Mouse (Mus musculus) gastrocnemius, postnatal 4 days (tissue): ENCODE results near the gene Fancg. TPM values are rescaled to one million over a fixed set of nuclear protein-coding genes. Genes with fewer than 3 reads are reported as not detected.

ENCODE experiments used
- DNase-seq, 2 experiments: peaks; one replicate each; pipeline ENCODE4 v3.0.0; 2021 to 2022; ENCODE audit warnings: low spot score in 2 of 2, mixed read lengths in 2 of 2
- total RNA-seq, 2 experiments: library from RNA; stranded (reverse); gene quantifications; 2 replicates each; pipeline ENCODE4 v1.2.3; 2021

The Fancg gene
- total RNA-seq, 2 experiments from 2014 or later = 5.5 to 8.7 TPM

DNA sequence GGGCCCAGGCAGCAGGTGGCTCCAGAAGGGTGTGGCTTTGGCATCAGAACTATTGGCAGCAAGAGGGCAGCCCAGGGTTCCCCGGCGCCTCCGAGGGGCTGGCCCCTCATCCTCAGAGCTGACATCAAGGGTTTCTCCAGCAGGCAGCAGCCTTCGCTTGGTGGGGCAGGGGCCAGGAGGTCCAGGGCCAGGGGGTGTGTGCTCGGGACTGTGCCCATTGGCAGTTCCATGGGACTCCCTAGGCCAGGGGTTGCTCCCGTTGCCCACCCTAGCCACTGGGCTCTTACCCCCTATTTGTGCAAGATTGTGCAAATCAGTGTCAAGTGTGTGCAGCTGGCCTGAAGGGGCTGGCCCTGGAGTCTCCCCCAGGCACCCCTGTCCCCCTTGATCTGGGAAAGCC is 25.5 kb upstream of the Fancg start:
- no peak for DNase-seq

GRCm38 (mm10) chr4:43033481-43033880 is 23.2 kb upstream of the Fancg start:
- no peak for DNase-seq

- no peak for DNase-seq
Measured at GRCm38 (mm10) chr4:43032501-43032900, 22.2 kb upstream of the Fancg start.

- peak; percentile 77 to 91 for DNase-seq
Measured at GRCm38 (mm10) chr4:43031237-43031995, 21.1 kb upstream of the Fancg start, which contains the start of gene Stoml2. Gene Stoml2 (minus strand): TSS chr4:43031710.

- DNase-seq = no peak
Measured at GRCm38 (mm10) chr4:43030780-43031230, 20.5 kb upstream of the Fancg start.

- DNase-seq = no peak
Measured at GRCm38 (mm10) chr4:43030352-43030751, 20.0 kb upstream of the Fancg start.

DNA sequence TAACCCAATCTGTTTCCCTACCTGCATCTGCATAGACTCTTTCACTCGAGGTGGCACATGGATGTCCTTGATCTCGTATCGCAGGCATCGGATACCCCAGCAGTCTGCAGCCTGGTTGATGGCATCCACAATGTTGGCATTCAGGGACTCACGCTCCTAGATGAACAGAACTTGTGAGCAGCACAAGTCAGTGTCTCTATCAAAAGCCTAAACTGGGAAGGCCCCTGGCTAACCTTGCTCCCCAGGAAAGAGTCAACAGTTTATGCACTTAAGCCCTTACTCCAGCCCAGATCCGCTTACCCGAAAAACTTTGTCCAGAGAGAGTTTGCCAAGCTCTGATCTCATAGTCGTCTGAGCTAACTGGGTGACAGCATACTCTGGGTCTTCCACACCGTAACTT is 19.4 kb upstream of the Fancg start:
- DNase-seq = no peak

DNA sequence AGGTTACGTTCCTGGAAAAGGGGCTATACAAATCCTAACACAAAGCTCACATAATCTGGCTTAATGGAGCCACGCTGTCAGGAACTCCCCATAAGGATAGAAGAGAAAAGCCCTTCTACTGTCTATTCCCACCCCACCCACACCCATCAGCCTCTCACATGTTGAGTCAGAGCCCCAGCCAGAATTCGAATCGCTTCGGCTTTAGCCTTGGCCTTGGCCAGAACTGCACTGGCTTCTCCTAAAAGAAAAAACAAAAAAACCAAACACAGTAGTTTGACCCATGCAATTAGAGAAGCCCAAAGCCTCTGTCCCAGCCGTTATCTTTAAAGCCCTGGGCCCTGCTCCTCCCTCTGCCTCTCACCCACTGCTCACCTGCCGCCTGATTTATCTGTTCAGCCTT is 18.8 kb upstream of the Fancg start:
- no peak for DNase-seq

DNA sequence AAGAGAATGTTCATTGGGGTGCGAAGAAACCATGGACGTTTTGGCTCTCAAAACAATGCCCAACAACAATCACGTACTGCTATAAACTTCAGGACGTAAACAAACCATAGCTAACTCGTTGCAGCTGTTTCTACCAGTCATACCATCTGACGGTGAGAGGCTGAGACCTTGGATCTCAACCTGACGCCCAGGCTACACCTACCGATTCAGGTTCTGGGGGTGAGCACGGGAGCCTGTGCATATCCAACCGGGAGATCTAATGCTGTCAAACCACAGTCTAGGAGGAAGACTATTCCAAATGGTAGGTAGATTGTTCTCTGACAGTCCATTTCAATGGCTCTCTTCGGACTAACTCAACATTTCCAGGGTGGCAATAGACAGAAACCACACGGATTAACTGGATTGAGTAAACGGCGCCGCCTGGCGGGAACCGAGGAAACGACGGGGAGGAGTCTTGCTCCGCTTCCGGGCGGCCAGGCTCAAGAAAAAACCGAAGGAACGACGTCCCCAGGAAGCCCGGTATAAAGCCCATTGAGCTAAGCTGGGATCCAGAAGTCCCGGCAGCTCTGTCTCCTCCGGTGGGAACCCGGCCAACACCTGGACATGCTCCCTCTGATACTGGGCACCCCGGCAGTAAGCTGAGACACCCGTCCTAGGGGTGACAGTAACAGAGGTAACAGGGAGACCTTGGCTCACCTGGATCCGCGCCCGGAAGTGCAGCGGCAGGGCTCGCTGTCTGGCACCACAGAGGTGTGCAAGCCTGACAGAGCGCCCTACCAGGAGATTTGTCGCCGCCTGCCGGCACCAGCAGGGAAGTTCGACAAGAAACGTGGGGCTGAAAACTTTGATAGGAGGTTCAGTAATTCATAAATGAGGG is 15.0 kb upstream of the Fancg start, which contains the start of gene Pigo:
TSS of gene Pigo (minus strand) at position 736 of the 877 bp plus-strand sequence.
- peak; percentile 86 to 94 for DNase-seq

DNA sequence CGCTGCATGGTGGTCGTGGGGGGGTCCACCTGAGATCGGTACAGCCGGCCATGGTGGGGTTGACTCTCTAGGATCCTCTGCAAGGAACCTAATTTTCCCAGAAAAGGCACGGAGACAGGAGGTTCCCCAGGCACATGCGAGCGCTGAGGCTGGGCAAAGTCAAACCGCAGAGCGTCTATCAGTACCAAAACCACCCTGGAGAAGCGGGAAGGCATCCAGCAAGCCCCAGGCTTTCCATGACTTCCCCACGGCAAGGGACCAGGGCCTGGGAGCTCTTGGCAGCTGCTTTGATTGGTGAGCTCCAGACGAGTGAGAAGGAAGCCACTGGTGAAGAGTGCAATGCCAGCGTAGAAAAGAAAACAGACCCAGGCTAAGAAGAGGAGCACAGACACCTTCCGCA is 14.4 kb upstream of the Fancg start:
- DNase-seq = no peak

- no peak for DNase-seq
Measured at GRCm38 (mm10) chr4:43021341-43021740, 11.0 kb upstream of the Fancg start.

DNA sequence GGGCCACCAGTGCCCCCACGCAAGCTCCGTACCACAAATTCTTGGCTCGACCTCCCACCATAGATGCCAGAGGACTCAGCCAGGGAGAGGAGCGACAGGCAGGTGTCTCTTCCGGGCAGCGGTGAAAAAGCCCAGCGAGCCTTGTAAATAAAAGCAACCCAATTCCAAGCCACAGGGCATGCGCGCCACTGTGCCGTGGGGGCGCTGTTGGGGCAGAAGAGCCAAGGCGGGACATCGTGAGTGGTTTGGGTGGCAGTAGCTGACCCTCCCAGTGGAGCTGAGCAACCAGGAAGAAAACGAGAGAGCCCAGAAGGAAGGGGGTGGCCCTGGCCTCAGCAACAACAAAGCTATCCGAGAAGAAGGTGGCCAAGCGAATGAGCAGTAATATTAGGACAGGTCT is 10.6 kb upstream of the Fancg start:
- no peak for DNase-seq

DNA sequence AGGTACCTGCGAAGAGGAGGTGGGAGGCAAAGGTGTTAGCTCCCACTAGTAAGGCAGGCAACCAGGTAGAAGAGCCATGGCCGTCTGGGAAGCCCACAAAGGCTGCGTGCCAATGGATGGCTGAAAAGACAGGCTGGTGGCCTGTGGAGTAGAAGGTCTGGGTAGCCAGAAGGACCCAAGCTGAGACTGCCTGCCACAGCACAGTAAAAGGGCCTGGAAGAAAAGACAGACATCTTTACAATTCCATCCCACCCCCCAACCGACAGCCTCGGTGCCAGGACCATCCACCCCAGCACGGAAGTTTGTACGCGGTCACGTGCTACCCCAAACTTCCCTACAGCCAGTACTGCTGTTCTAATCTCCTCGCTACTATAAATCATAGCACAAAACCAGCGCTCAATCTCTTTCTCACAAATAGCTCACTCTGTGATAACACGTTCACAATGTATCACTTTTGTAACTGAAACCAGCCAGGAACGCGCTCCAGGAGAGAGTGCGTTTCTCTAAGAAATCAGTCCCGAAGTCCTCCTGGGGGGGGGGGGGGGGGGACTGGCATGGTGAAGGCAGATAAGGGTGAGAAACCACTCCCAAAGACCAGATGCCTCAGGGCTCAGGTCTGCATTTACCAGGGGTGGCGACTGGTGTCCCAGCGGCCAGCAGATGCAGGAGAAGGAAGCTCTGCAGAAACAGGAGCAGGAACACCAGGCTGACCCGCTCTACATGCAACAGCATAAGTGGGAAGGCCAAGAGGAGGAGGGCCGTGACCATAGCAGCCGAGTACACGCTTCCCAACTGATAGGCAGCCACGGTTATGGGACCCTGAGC is 9.5 kb upstream of the Fancg start:
- DNase-seq = no peak

- DNase-seq = no peak
Measured at GRCm38 (mm10) chr4:43019176-43019575, 8.9 kb upstream of the Fancg start.

DNA sequence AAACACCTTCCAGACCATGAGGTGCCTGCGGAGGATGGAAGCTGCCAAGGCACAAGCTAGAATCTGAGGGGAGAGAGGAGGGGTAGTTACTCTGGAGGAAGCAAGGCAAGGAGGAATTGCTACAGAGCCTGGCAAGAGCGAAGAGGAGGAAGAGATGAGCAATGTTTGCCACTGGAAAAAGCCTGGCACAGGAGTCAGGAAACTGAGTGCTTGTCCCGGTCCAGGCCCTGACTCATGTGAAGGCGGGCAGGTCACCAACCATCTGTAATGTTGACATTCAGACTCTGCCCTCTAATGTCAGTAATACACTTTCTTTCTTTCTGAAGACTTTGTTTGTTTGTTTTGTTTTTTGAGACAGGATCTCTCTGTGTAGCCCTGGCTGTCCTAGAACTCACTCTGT is 7.8 kb upstream of the Fancg start:
- no peak for DNase-seq

- no peak for DNase-seq
Measured at GRCm38 (mm10) chr4:43012091-43012490, 1.8 kb upstream of the Fancg start.

- DNase-seq = no peak
Measured at GRCm38 (mm10) chr4:43005765-43006164, 4.5 kb downstream of the Fancg start.

DNA sequence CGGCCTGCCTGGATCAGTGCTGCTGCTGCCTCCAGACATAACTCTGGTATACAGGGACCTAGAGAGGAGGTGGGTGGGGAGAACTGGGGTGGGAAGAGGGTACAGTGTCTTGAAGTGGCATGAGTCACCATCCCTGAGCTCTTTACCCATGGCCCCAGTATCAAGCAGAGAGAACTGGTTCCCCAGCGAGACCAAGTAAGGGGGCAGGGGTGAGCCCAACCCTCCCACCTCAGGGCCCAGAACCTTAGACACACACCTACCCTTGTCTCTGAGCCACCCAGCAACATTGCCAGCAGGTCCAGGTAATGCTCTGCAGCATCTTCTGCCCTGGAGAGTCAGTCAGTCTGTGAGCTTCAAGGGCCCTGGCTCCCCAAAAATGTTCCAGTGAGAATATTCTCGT is 5.4 kb downstream of the Fancg start:
- no peak for DNase-seq

DNA sequence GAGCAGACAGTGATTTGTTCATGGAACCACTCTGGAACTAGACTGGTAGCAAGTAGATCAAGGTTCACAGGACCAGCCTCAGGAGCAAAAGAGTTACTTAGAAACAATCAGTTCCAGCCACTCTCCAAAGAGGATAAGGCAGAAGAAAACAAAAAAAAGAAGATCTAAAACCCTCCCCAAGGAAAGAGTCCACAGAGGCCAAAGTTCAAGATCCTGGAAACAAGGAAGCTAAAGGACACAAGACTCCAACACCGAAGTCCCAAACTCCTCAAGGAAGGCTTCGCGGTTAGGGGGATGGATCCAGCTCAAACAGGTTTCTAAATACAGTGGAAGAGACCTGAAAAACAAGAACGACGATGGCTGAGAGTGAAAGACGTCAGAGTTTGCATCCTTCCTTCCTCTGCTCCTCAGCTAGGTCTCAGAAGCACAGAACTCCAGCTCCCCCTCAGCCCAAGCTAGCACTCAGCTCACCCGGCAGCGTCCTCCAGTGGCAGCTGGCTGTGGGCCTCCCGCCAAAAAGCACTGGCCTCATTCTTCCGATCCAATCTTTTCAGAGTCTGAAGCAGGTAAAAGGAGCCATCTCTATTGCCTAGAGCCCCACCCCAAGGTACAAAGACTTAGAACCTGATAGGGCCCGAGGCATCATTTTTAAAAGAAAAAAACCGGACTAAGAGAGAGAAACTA is 7.4 kb downstream of the Fancg start:
- no peak for DNase-seq

DNA sequence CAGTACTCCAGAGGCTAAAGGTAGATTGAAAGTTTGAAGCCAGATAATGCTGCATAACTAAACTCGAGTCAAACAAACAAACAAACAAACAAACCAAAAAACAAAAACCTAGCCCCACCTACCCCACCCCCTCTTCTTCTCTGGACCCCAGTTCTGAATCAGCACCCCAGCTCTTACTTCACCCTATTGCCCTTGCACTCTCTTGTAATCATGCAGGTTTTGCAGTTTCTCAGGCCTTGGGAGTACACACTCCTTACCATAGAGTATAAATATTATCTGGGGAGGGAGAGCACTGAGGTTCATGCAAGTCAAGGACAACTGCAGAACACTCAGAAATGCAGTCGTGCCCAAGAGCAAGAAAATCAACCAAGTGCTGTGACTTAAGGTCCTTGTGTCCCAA is 9.0 kb downstream of the Fancg start:
- no peak for DNase-seq
